Mouse (Mus musculus): ENCODE results near the gene Gm11639. TPM values are rescaled to one million over a fixed set of nuclear protein-coding genes. Genes with fewer than 3 reads are reported as not detected.
A peak's percentile ranks its signal among the peaks of the same experiment; 100 is the strongest.
"Not testable (repeated sequence)": the region's sequence is repeated elsewhere in the genome, so short reads cannot be mapped to it uniquely, and the experiment has no call there.

The Gm11639 gene
- polyA plus RNA-seq, 1 experiment from 2014 or later, result 0.16 TPM

GRCm38 (mm10) chr11:105125735-105126519 lies 440.4 kb downstream of the Gm11639 start, which contains the start of gene Mettl2:
TSS of gene Mettl2 (plus strand) at chr11:105126425.
- ATAC-seq (ENCODE audit: low FRiP score), result peak; percentile 92
- Histone ChIP-seq H3K36me3 (peaks cover 17% of the 10 kb centered on the region), H3K27ac (peak within 1 kb of the TSS; percentile 87), H3K4me2 (peak within 1 kb of the TSS; percentile 94), H3K9me3 (no peaks in the 10 kb centered on the region), H3K4me3 (peak within 1 kb of the TSS; percentile 98), H3K4me1 (replicated peaks) (peaks cover 12% of the 10 kb centered on the region), H3K9ac (peak within 1 kb of the TSS; percentile 86), H3K27me3 (no peaks in the 10 kb centered on the region)
- WGBS, result 2% methylated on average over 27 of the region's 38 CpGs

- H3K27me3 ChIP-seq, result no peaks in the 10 kb centered on the region
- H3K27ac ChIP-seq, result no peak overlapping the region
- H3K4me3 ChIP-seq, result peak overlapping the region; percentile 98
- H3K36me3 ChIP-seq, result peaks cover 23% of the 10 kb centered on the region
- H3K4me1 ChIP-seq (replicated peaks), result peaks cover 12% of the 10 kb centered on the region
- peak; percentile 53 for ATAC-seq (ENCODE audit: low FRiP score)
- H3K9me3 ChIP-seq, result no peaks in the 10 kb centered on the region
- under 1% methylated on average over 49 of the region's 49 CpGs for WGBS
- H3K4me2 ChIP-seq, result peak overlapping the region; percentile 94
- peak overlapping the region; percentile 86 for H3K9ac ChIP-seq
These were observed 441.1 kb downstream of the Gm11639 start for GRCm38 (mm10) chr11:105126520-105127029.

GRCm38 (mm10) chr11:105135692-105136091 lies 450.2 kb downstream of the Gm11639 start:
- Histone ChIP-seq H3K9ac (no peak overlapping the region), H3K36me3 (peaks cover 96% of the 10 kb centered on the region), H3K27me3 (no peaks in the 10 kb centered on the region), H3K4me3 (no peak overlapping the region), H3K9me3 (no peaks in the 10 kb centered on the region), H3K4me2 (no peak overlapping the region), H3K4me1 (replicated peaks) (no peaks in the 10 kb centered on the region), H3K27ac (no peak overlapping the region)
- no peak for ATAC-seq (ENCODE audit: low FRiP score)
- 97% methylated on average over 7 of the region's 7 CpGs for whole genome bisulfite sequencing

GRCm38 (mm10) chr11:105137255-105137654 lies 451.7 kb downstream of the Gm11639 start:
- H3K4me3 ChIP-seq; ATAC-seq (ENCODE audit: low FRiP score); H3K4me2 ChIP-seq; H3K4me1 ChIP-seq (replicated peaks); H3K27me3 ChIP-seq; H3K27ac ChIP-seq; H3K9me3 ChIP-seq; H3K9ac ChIP-seq: not testable (repeated sequence)
- 93% methylated on average over 2 of the region's 2 CpGs for WGBS
- peaks cover 91% of the 10 kb centered on the region for H3K36me3 ChIP-seq

GRCm38 (mm10) chr11:105140512-105140911 lies 455.0 kb downstream of the Gm11639 start:
- H3K27ac ChIP-seq; H3K4me3 ChIP-seq; H3K4me2 ChIP-seq; H3K9ac ChIP-seq; ATAC-seq (ENCODE audit: low FRiP score); H3K9me3 ChIP-seq; H3K4me1 ChIP-seq (replicated peaks); H3K27me3 ChIP-seq: not testable (repeated sequence)
- H3K36me3 ChIP-seq, result peaks cover 58% of the 10 kb centered on the region
- 95% methylated on average over 8 of the region's 8 CpGs for WGBS

- no peak overlapping the region for H3K27ac ChIP-seq
- H3K4me1 ChIP-seq (replicated peaks), result no peaks in the 10 kb centered on the region
- peaks cover 52% of the 10 kb centered on the region for H3K36me3 ChIP-seq
- H3K4me2 ChIP-seq, result no peak overlapping the region
- ATAC-seq (ENCODE audit: low FRiP score), result no peak
- no peaks in the 10 kb centered on the region for H3K27me3 ChIP-seq
- no peaks in the 10 kb centered on the region for H3K9me3 ChIP-seq
- no peak overlapping the region for H3K9ac ChIP-seq
- no peak overlapping the region for H3K4me3 ChIP-seq
- 95% methylated on average over 5 of the region's 5 CpGs for WGBS
These were observed 455.6 kb downstream of the Gm11639 start for GRCm38 (mm10) chr11:105141115-105141514.

- H3K4me3 ChIP-seq, result no peak overlapping the region
- H3K4me2 ChIP-seq, result no peak overlapping the region
- ATAC-seq (ENCODE audit: low FRiP score), result no peak
- H3K9ac ChIP-seq, result no peak overlapping the region
- H3K27me3 ChIP-seq, result no peaks in the 10 kb centered on the region
- H3K4me1 ChIP-seq (replicated peaks), result no peaks in the 10 kb centered on the region
- H3K9me3 ChIP-seq, result no peaks in the 10 kb centered on the region
- peaks cover 30% of the 10 kb centered on the region for H3K36me3 ChIP-seq
- no peak overlapping the region for H3K27ac ChIP-seq
These were observed 458.1 kb downstream of the Gm11639 start for GRCm38 (mm10) chr11:105143564-105143963.

GRCm38 (mm10) chr11:105144084-105144483 lies 458.6 kb downstream of the Gm11639 start:
- Histone ChIP-seq H3K36me3 (peaks cover 24% of the 10 kb centered on the region), H3K4me2 (no peak overlapping the region), H3K9me3 (no peaks in the 10 kb centered on the region), H3K4me1 (replicated peaks) (no peaks in the 10 kb centered on the region), H3K9ac (no peak overlapping the region), H3K4me3 (no peak overlapping the region), H3K27me3 (no peaks in the 10 kb centered on the region), H3K27ac (no peak overlapping the region)
- WGBS, result 86% methylated on average over 3 of the region's 3 CpGs
- ATAC-seq (ENCODE audit: low FRiP score), result no peak

GRCm38 (mm10) chr11:105144508-105145210 lies 459.2 kb downstream of the Gm11639 start:
- Histone ChIP-seq H3K27me3 (no peaks in the 10 kb centered on the region), H3K4me2 (no peak overlapping the region), H3K4me1 (replicated peaks) (no peaks in the 10 kb centered on the region), H3K4me3 (no peak overlapping the region), H3K9me3 (no peaks in the 10 kb centered on the region), H3K9ac (no peak overlapping the region), H3K36me3 (peaks cover 19% of the 10 kb centered on the region), H3K27ac (no peak overlapping the region)
- WGBS, result 88% methylated on average over 11 of the region's 11 CpGs
- no peak for ATAC-seq (ENCODE audit: low FRiP score)

- no peak for ATAC-seq (ENCODE audit: low FRiP score)
- no peak overlapping the region for H3K27ac ChIP-seq
- H3K27me3 ChIP-seq, result no peaks in the 10 kb centered on the region
- 82% methylated on average over 10 of the region's 10 CpGs for WGBS
- peaks cover 13% of the 10 kb centered on the region for H3K36me3 ChIP-seq
- H3K4me2 ChIP-seq, result no peak overlapping the region
- H3K4me1 ChIP-seq (replicated peaks), result no peaks in the 10 kb centered on the region
- H3K4me3 ChIP-seq, result no peak overlapping the region
- H3K9ac ChIP-seq, result no peak overlapping the region
- no peaks in the 10 kb centered on the region for H3K9me3 ChIP-seq
These were observed 459.7 kb downstream of the Gm11639 start for GRCm38 (mm10) chr11:105145211-105145610.

- Histone ChIP-seq H3K4me1 (replicated peaks) (peaks cover 6% of the 10 kb centered on the region; the same call in 1 of the 2 replicates), H3K4me3 (no peak within 1 kb of the TSS), H3K9me3 (no peaks in the 10 kb centered on the region), H3K27ac (no peak within 1 kb of the TSS), H3K9ac (no peak within 1 kb of the TSS), H3K36me3 (0 out of 2 replicates have a peak, but pooled peaks cover 3% of the 10 kb centered on the region), H3K27me3 (no peaks in the 10 kb centered on the region), H3K4me2 (no peak within 1 kb of the TSS)
- no peak for ATAC-seq (ENCODE audit: low FRiP score)
- 73% methylated on average over 3 of the region's 3 CpGs for WGBS
These were observed 461.1 kb downstream of the Gm11639 start, which contains the start of gene Gm10842 for GRCm38 (mm10) chr11:105146593-105146992. TSS of gene Gm10842 (plus strand) at chr11:105146893.

GRCm38 (mm10) chr11:105149353-105149752 lies 463.8 kb downstream of the Gm11639 start:
- ATAC-seq (ENCODE audit: low FRiP score), result no peak
- H3K27me3 ChIP-seq, result no peaks in the 10 kb centered on the region
- H3K4me3 ChIP-seq, result no peak overlapping the region
- H3K4me1 ChIP-seq (replicated peaks), result peaks cover 25% of the 10 kb centered on the region
- H3K9ac ChIP-seq, result no peak overlapping the region
- H3K4me2 ChIP-seq, result no peak overlapping the region
- 90% methylated on average over 3 of the region's 3 CpGs for WGBS
- no peaks in the 10 kb centered on the region for H3K36me3 ChIP-seq
- H3K27ac ChIP-seq, result no peak overlapping the region
- H3K9me3 ChIP-seq, result no peaks in the 10 kb centered on the region
